Mouse (Mus musculus): ENCODE measurements around the gene Sat1. TPM values are rescaled to one million over a fixed set of nuclear protein-coding genes. Genes with fewer than 3 reads are reported as not detected.
"Not testable (repeated sequence)": the region's sequence is repeated elsewhere in the genome, so short reads cannot be mapped to it uniquely, and the experiment has no call there.

The Sat1 gene
- 10 to 100 TPM; 24.1 to 29.2 TPM for total RNA-seq (2021)
- long read RNA-seq, experiment 1, transcript Sat1-201 (6 exons, 1,162 nt), result major isoform, 13 of 18 reads
- long read RNA-seq, experiment 1, partial matches to known transcripts, result 1 of 18 reads
- long read RNA-seq, experiment 1, other reads (novel, unspliced or antisense), result 1 of 18 reads
- long read RNA-seq, experiment 2, transcript Sat1-201 (6 exons, 1,162 nt), result major isoform, 17 of 22 reads
- long read RNA-seq, experiment 2, partial matches to known transcripts, result 0 of 22 reads
- long read RNA-seq, experiment 2, other reads (novel, unspliced or antisense), result 1 of 22 reads

- peak; percentile 93 for DNase-seq
Observed at GRCm38 (mm10) chrX:155216271-155216670, at the start of gene Sat1. Gene Sat1 (minus strand): TSS chrX:155216449.

- DNase-seq, result no peak
Observed at GRCm38 (mm10) chrX:155262915-155263252, 46.6 kb upstream of the Sat1 start.

DNA sequence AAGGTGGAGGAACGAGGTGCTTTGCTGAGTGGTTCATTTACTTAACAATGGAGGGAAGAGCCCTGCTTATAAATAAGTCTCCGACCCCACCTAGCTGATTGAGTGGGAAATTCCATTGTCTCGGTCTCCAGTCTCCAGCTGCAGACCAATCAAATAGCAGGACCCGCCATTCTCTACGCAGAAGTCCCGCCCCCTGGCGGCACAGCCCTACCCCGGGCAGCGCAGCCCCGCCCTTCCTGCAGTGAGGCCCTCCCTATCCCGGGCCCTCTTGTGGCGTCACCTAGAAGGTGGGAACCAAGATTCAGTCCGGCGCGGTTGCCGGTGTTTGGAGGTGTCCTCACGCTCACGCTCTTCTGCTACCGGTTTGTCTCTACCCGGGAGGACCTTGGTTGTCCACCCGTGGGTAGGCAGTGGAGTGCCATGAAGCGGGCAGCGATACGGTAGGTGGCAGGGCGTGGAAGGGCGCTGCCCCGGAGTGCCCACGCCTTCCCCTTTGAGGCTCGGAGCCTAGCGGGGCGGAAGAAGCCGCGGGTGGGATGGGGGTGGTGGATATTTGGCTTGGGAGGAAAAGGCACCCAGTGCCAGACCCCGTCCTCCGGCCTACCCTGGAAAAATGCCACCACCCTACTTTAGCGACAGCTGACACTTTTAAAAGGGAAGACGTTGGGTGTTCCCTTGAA, 46.1 kb upstream of the Sat1 start, which contains the start of gene Acot9:
TSS of gene Acot9 (plus strand) at position 209 of the 680 bp plus-strand sequence.
- DNase-seq, result peak; percentile 87

- DNase-seq, result no peak
Observed at GRCm38 (mm10) chrX:155256856-155257255, 40.6 kb upstream of the Sat1 start.

DNA sequence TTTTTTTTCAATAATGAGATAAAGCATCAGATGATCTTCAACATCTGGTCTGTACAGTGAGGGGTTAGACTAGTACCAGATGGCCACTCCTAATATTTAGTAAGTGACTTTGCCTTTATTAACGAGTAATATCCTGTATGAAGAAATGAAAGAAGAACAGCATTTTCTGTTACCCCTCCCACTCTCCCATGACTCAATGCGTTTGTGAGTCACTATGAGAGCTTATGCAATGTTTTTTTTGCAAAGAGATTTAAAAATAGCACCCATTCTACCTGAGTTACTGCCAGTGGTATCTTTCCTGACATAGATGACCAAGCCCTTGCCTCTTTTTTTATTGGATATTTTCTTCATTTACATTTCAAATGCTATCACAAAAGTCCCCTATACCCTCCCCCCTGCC, 2.0 kb upstream of the Sat1 start:
- DNase-seq, result no peak

- peak; percentile 36 for DNase-seq
Observed at GRCm38 (mm10) chrX:155215501-155216248, 574 bp downstream of the Sat1 start.

- no peak for DNase-seq
Observed at GRCm38 (mm10) chrX:155214291-155215136, 1.7 kb downstream of the Sat1 start.

- no peak for DNase-seq
Observed at GRCm38 (mm10) chrX:155208671-155209070, 7.6 kb downstream of the Sat1 start.

DNA sequence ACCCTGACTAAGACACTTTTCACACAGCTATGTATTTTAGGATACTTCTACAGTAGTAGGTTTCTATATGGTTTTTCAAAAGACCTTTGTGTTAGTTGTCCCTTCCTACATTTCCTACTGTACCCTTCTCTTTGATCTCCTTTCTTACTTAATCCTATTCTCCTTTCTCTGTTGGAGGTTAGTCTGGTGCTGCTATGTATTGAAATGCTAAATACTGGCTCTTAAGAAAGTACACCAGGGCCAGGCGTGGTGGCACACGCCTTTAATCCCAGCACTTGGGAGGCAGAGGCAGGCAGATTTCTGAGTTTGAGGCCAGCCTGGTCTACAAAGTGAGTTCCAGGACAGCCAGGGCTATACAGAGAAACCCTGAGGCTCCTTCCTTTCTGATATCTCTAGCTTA, 10.8 kb downstream of the Sat1 start:
- not testable (repeated sequence) for DNase-seq

DNA sequence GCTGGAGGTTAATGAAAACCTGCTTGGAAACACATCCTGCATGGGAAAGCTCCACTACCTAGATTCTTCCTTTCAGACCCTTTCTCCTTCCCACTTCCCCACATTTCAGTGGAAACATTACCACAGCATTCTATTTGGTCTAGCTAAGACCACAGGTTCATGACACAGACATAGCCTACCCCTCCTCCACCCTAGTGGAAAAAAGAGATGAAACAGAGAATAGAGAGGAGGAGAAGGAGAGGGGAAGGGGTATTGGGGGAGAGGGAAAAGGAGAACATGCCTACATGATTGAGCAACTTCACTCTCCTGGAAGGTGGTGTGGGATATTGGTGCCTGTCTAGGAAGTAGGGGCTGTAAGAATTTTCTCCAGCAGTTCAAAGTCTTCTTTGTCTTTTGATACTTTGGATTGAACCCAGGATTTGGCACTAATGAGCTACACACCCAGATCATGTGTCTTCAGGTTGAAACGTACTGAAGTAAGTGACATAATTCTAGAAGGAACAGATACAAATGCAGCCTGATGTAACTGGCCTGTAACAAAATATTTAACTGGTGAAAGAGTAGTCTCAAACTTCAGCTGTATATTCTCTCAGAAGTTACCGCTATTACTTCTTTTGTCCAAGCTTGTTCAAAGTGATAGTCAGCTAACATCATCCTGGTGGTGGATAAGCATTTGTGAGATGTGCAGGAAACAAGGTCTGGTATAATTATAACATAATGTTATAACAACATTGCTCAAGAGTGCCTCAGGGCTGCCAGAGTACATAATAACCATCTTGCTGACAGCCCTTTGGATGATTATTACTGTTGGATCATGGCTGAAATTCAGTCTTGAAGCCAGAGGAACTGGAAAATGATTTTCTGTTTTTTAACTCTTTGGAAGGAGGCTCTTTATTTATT, 13.6 kb downstream of the Sat1 start:
- DNase-seq, result no peak

- DNase-seq, result no peak
Observed at GRCm38 (mm10) chrX:155201799-155202198, 14.4 kb downstream of the Sat1 start.

- DNase-seq, result no peak
Observed at GRCm38 (mm10) chrX:155194979-155195378, 21.3 kb downstream of the Sat1 start.

GRCm38 (mm10) chrX:155193732-155194443, 22.4 kb downstream of the Sat1 start:
- DNase-seq, result no peak

DNA sequence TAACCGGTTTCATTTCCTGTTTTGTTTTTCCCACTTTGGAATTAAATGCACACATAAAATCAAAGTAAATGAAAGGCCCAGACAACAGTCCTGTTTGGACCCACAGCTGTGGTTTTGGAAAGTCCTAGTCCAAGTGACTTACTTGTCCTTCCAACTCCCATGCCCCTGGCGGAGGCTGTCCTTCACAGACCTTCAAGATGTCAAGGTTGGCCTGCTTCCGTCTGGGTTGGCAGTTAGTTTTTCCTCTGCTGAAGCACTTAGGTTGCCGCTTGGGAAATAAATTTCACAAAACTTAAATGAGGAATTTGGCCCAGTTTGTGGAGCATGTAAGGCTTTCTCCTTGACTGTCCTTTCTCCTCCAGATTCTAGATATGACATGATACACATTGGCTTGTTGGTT, 24.3 kb downstream of the Sat1 start:
- DNase-seq, result peak; percentile 42

DNA sequence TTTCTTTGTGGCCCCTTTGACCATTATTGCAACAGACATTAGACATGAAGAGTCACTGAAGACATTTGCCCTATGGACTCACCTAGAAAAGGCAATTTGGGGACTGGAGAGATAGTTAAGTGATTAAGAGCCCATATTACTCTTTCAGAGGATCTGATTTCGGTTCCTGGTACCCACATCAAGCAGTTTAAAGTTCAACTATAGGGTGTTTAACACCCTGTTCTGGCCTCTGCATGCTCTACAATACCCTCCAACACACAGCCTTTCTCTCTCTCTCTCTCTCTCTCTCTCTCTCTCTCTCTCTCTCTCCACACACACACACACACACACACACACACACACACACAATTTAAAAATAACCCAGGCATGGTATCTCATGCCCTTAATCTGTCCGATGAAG, 38.6 kb downstream of the Sat1 start:
- DNase-seq, result no peak

GRCm38 (mm10) chrX:155177230-155177629, 39.0 kb downstream of the Sat1 start:
- DNase-seq, result no peak

DNA sequence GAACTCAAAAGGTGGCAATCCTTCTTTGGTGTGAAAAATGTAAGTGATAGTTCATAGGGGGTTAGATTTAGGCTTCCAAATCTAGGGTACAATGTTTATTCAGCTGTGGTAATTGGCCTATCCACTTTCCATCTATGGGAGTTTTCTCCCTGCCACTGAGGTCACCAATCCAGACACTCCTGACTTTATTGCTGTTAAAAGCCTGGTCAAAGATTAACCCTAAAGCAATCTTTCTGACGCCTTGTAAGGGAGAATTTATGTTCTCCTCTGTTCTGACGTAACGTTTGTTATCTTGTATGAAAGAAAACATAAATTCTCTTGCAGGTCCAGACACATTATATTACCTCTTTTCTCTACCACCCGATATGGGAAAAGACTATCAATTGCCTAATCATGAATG, 40.7 kb downstream of the Sat1 start:
- DNase-seq, result no peak

DNA sequence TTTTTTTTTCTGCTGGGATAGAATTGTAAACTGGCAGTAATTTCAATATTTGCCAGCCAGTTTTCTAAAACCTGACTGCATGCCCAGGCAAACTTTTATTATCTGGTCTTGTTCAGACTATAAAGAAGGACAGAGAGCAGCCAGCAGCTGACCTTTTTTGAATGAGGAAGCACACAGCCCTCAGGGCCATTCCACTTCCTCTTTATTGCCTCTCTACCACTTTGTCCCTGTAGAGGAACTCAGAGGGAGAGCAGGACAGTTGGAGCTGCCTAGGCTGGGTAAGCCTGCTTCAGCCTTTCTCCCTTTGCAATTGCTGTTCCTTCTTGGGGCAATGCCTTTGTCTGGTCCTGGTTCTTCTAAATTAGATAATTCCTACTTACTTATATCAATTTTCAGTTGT, 43.9 kb downstream of the Sat1 start:
- no peak for DNase-seq

DNA sequence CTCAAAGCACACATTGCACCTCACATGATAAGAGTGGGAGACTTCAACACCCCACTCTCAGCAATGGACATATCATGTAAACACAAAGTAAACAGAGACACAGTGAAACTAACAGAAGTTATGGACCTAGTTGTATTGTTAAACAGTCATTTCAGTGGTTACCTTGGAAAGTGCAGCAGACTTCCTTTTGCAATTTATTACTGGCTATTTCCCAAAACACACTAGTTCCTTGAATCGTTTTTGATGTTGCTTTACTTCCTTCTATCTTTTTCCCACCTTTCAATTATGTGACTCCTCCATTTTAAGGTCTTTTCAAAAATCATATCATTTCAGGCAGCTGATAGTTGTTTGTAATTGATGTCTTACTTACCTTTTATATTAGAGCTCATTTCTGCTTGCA, 44.5 kb downstream of the Sat1 start:
- no peak for DNase-seq

- DNase-seq, result no peak
Observed at GRCm38 (mm10) chrX:155169886-155170285, 46.4 kb downstream of the Sat1 start.

GRCm38 (mm10) chrX:155167667-155168066, 48.6 kb downstream of the Sat1 start:
- no peak for DNase-seq

All from gastrocnemius, postnatal 25 days (tissue).